Mouse (Mus musculus): ENCODE data around the gene Lgalsl. TPM values are rescaled to one million over a fixed set of nuclear protein-coding genes. Genes with fewer than 3 reads are reported as not detected.

Lgalsl gene
- polyA plus RNA-seq (2015; fragmentation: Nextera tagmentation; extraction: Ambion mirVana): 35.5 and 36.2 TPM in 2 replicates

DNA sequence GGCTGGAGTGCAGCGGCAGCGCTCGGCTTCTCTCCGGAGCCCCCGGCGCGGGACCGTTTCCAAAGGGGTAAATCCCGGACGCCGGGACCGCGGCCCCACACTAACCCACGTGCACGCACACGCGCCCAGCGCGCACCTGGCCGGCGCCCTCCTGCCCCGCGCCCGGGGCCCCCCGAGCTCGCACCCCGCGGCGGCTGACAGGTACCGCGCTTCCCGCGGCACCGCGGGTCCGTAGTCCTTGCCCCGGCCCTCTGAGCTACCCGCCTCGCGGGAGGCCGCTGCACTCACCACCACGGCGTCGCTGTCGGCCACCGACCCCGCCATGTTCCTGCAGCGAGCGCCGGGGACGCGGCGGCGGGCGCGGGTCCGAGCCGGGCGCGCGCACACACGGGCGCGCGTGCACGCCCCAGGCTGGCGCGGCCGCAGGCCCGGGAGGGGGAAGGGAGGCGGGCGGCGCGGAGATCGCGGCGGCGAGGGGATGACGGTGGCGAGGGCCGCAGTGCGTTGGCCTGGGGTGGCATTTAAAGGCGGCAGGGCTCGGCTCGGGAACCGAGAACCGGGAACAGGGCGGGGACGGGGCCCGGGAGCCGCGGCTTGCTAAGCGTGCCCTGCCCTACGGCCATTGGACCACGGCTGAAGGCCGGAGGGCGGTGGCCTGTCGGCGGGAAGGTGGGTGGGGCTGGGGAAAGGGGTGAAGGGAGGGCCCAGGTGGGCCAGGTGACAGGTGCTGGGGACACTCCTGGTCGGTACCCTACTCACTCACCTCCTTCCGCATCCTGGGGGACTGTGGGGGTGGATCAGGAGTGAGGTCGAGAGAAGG, at the start of gene Lgalsl:
Gene Lgalsl, minus strand, starts transcription at position 371 of the 820 bp plus-strand sequence.
- H3K9me3 ChIP-seq (replicated peaks): no peaks in the 10 kb centered on the region
- H3K9ac ChIP-seq: peak within 1 kb of the TSS; percentile 66
- H3K4me2 ChIP-seq: peak within 1 kb of the TSS; percentile 87
- WGBS: under 1% methylated on average over 90 of the region's 102 CpGs
- ATAC-seq (replicated peaks; ENCODE audit: low FRiP score): peak; percentile 88
- peak within 1 kb of the TSS; percentile 64 for H3K4me3 ChIP-seq (replicated peaks)
- peaks cover 24% of the 10 kb centered on the region for H3K36me3 ChIP-seq
- H3K27me3 ChIP-seq: peaks cover 8% of the 10 kb centered on the region; the same call in 1 of the 2 replicates
- H3K4me1 ChIP-seq: peaks cover 39% of the 10 kb centered on the region
- H3K27ac ChIP-seq: peak within 1 kb of the TSS; percentile 87

DNA sequence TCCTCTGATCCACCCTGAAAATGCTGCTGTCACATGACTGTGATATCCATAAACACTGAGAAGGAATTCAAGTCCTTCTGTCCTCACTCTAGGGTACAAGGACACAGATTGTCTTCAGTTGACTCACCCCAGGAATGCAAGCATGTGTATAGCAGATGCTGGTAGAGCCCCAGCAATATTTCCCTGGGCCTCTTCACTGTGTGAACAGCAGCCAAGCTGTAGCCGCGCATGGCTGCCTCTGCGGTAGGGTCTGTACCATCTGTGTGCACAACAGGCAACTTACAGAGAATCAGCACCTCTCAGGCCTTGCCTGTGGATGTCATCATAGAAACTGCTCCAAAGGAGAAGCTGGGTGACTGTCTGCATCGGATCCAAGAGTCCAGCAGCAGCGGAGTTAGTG, 47.8 kb upstream of the Lgalsl start:
- H3K4me1 ChIP-seq: peaks cover 4% of the 10 kb centered on the region; the same call in 1 of the 2 replicates
- H3K27me3 ChIP-seq: no peaks in the 10 kb centered on the region
- H3K36me3 ChIP-seq: no peaks in the 10 kb centered on the region
- WGBS: 84% methylated on average over 5 of the region's 5 CpGs
- H3K9me3 ChIP-seq (replicated peaks): no peaks in the 10 kb centered on the region
- H3K4me2 ChIP-seq: no peak overlapping the region
- no peak overlapping the region for H3K4me3 ChIP-seq (replicated peaks)
- H3K27ac ChIP-seq: no peak overlapping the region
- peak; percentile 78; the same call in 1 of the 2 replicates for ATAC-seq (replicated peaks; ENCODE audit: low FRiP score)
- H3K9ac ChIP-seq: no peak overlapping the region

- H3K4me1 ChIP-seq: peaks cover 4% of the 10 kb centered on the region; the same call in 1 of the 2 replicates
- no peaks in the 10 kb centered on the region for H3K27me3 ChIP-seq
- H3K4me3 ChIP-seq (replicated peaks): no peak overlapping the region
- no peak overlapping the region for H3K4me2 ChIP-seq
- no peak overlapping the region for H3K27ac ChIP-seq
- 98% methylated on average over 3 of the region's 3 CpGs for WGBS
- no peak for ATAC-seq (replicated peaks; ENCODE audit: low FRiP score)
- H3K9me3 ChIP-seq (replicated peaks): no peaks in the 10 kb centered on the region
- no peak overlapping the region for H3K9ac ChIP-seq
- no peaks in the 10 kb centered on the region for H3K36me3 ChIP-seq
Observed at GRCm38 (mm10) chr11:20877578-20878096, 46.8 kb upstream of the Lgalsl start.

GRCm38 (mm10) chr11:20873386-20873785, 42.5 kb upstream of the Lgalsl start:
- Histone ChIP-seq H3K27me3 (no peaks in the 10 kb centered on the region), H3K9ac (no peak overlapping the region), H3K4me1 (no peaks in the 10 kb centered on the region), H3K27ac (no peak overlapping the region), H3K9me3 (replicated peaks) (no peaks in the 10 kb centered on the region), H3K36me3 (no peaks in the 10 kb centered on the region), H3K4me3 (replicated peaks) (no peak overlapping the region), H3K4me2 (no peak overlapping the region)
- 77% methylated on average over 5 of the region's 5 CpGs for WGBS
- no peak for ATAC-seq (replicated peaks; ENCODE audit: low FRiP score)

GRCm38 (mm10) chr11:20872911-20873310, 42.1 kb upstream of the Lgalsl start:
- no peak overlapping the region for H3K4me2 ChIP-seq
- H3K36me3 ChIP-seq: no peaks in the 10 kb centered on the region
- ATAC-seq (replicated peaks; ENCODE audit: low FRiP score): no peak
- no peak overlapping the region for H3K27ac ChIP-seq
- no peaks in the 10 kb centered on the region for H3K4me1 ChIP-seq
- 82% methylated on average over 7 of the region's 7 CpGs for WGBS
- H3K9me3 ChIP-seq (replicated peaks): no peaks in the 10 kb centered on the region
- no peak overlapping the region for H3K4me3 ChIP-seq (replicated peaks)
- no peaks in the 10 kb centered on the region for H3K27me3 ChIP-seq
- no peak overlapping the region for H3K9ac ChIP-seq

- Histone ChIP-seq H3K4me3 (replicated peaks) (no peak overlapping the region), H3K27ac (no peak overlapping the region), H3K4me2 (no peak overlapping the region), H3K4me1 (no peaks in the 10 kb centered on the region), H3K36me3 (no peaks in the 10 kb centered on the region), H3K27me3 (no peaks in the 10 kb centered on the region), H3K9me3 (replicated peaks) (no peaks in the 10 kb centered on the region), H3K9ac (no peak overlapping the region)
- 80% methylated on average over 2 of the region's 2 CpGs for WGBS
- no peak for ATAC-seq (replicated peaks; ENCODE audit: low FRiP score)
Observed at GRCm38 (mm10) chr11:20872444-20872843, 41.6 kb upstream of the Lgalsl start.

DNA sequence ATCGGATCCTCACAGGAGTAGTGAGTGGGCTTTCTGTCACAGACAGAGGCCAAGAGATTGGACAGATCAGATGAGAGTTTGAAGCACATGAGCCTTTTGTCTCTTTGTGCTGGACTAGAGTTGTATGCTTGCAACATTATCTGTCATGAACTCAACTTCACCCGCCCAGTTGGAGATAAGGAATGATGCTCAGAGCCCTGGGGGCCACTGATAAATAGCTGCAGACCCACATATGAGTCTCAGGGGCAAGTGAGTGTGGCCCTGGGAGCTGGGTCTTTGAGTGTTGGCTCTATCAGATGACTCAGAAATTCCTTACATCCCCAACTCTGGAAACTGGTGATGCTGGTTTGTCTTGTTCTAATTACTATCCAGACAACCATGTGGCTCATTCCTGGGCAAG, 39.1 kb upstream of the Lgalsl start:
- Histone ChIP-seq H3K27me3 (no peaks in the 10 kb centered on the region), H3K36me3 (no peaks in the 10 kb centered on the region), H3K9ac (no peak overlapping the region), H3K9me3 (replicated peaks) (no peaks in the 10 kb centered on the region), H3K4me2 (no peak overlapping the region), H3K4me1 (no peaks in the 10 kb centered on the region), H3K27ac (no peak overlapping the region), H3K4me3 (replicated peaks) (no peak overlapping the region)
- 74% methylated on average over 2 of the region's 2 CpGs for WGBS
- ATAC-seq (replicated peaks; ENCODE audit: low FRiP score): no peak

DNA sequence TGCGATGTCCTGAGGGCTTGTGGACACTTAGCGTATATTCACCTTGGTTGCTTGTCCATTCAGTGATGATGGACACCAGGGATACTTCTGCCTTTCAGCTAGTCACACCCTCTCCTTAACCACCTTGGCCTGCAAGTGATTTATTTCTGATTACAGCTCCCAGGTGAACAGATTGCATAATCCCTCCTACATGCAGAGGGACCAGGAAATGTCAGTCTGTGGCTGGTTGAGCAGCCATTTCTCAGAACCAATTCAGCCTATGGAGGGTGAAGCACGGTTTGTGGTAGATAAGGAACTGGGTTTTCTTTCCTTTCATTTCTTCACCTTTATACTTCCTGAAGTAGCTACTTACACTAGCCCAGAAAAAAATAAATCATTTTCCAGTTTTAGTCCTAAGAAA, 34.6 kb upstream of the Lgalsl start:
- no peak for ATAC-seq (replicated peaks; ENCODE audit: low FRiP score)
- Histone ChIP-seq H3K36me3 (no peaks in the 10 kb centered on the region), H3K9me3 (replicated peaks) (no peaks in the 10 kb centered on the region), H3K4me2 (no peak overlapping the region), H3K4me1 (peaks cover under 1% of the 10 kb centered on the region; the same call in 1 of the 2 replicates), H3K27me3 (no peaks in the 10 kb centered on the region), H3K4me3 (replicated peaks) (no peak overlapping the region), H3K27ac (no peak overlapping the region), H3K9ac (no peak overlapping the region)
- 80% methylated on average over 3 of the region's 3 CpGs for WGBS

DNA sequence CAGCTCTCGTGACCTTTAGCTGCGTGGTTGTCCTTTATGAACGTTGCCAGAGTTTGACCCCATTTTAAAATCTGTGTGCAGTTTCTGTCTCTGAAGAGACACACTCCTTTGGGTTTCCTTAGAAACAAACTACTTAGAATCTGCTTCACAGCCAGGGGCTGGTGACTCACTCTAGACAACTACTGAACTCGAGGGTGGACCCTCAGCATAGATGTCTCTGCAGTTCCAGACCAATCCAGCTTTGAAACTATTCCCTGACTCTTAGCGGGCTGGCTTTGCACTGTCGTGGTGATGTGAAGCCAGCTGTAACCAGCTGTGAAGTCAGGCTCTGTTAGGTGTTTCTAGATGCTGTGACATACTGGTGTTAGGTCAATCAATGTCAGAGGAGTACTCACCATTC, 33.8 kb upstream of the Lgalsl start:
- no peak for ATAC-seq (replicated peaks; ENCODE audit: low FRiP score)
- Histone ChIP-seq H3K9ac (no peak overlapping the region), H3K9me3 (replicated peaks) (no peaks in the 10 kb centered on the region), H3K4me3 (replicated peaks) (no peak overlapping the region), H3K4me2 (no peak overlapping the region), H3K36me3 (no peaks in the 10 kb centered on the region), H3K27me3 (no peaks in the 10 kb centered on the region), H3K27ac (no peak overlapping the region), H3K4me1 (peaks cover 9% of the 10 kb centered on the region)
- WGBS: 50% methylated on average over 6 of the region's 6 CpGs

DNA sequence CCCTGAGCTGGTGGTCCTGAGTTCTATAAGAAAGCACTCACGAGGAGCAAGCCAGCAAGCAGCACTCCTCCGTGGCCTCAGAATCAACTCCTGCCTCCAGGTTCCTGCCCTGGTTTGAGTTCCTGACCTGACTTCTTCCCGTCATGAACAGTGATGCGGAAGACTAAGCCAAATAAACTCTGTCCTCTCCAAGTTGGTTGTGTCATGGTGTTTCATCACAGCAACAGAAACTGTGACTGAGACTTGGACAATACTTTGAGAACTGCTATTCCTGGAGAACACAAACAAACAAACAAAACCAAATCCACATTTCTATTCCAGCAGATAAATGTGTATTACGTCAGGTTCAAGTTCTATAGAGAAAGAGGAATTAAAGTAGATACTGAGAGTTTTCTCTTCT, 31.2 kb upstream of the Lgalsl start:
- H3K4me2 ChIP-seq: no peak overlapping the region
- H3K9me3 ChIP-seq (replicated peaks): no peaks in the 10 kb centered on the region
- H3K27ac ChIP-seq: no peak overlapping the region
- H3K36me3 ChIP-seq: no peaks in the 10 kb centered on the region
- no peak overlapping the region for H3K9ac ChIP-seq
- H3K4me3 ChIP-seq (replicated peaks): no peak overlapping the region
- WGBS: 69% methylated on average over 5 of the region's 5 CpGs
- no peak for ATAC-seq (replicated peaks; ENCODE audit: low FRiP score)
- no peaks in the 10 kb centered on the region for H3K27me3 ChIP-seq
- peaks cover 28% of the 10 kb centered on the region for H3K4me1 ChIP-seq

- no peak overlapping the region for H3K27ac ChIP-seq
- no peak for ATAC-seq (replicated peaks; ENCODE audit: low FRiP score)
- H3K36me3 ChIP-seq: no peaks in the 10 kb centered on the region
- H3K4me2 ChIP-seq: no peak overlapping the region
- H3K4me3 ChIP-seq (replicated peaks): no peak overlapping the region
- H3K4me1 ChIP-seq: peaks cover 32% of the 10 kb centered on the region
- no peaks in the 10 kb centered on the region for H3K9me3 ChIP-seq (replicated peaks)
- WGBS: 96% methylated on average over 3 of the region's 3 CpGs
- H3K27me3 ChIP-seq: no peaks in the 10 kb centered on the region
- no peak overlapping the region for H3K9ac ChIP-seq
Observed at GRCm38 (mm10) chr11:20860351-20860750, 29.5 kb upstream of the Lgalsl start.

- Histone ChIP-seq H3K4me2 (peak overlapping the region; percentile 48), H3K4me1 (peaks cover 35% of the 10 kb centered on the region), H3K4me3 (replicated peaks) (0 out of 2 replicates have a peak overlapping the region, but pooled peaks have one; percentile 5), H3K27me3 (no peaks in the 10 kb centered on the region), H3K9me3 (replicated peaks) (no peaks in the 10 kb centered on the region), H3K36me3 (no peaks in the 10 kb centered on the region), H3K9ac (no peak overlapping the region), H3K27ac (peak overlapping the region; percentile 92)
- WGBS: 33% methylated on average over 6 of the region's 6 CpGs
- 0 out of 2 replicates have a peak, but pooled peaks have one; percentile 47 for ATAC-seq (replicated peaks; ENCODE audit: low FRiP score)
Observed at GRCm38 (mm10) chr11:20859858-20860257, 29.0 kb upstream of the Lgalsl start.

All from kidney, embryonic 15.5 days (tissue).